Mouse (Mus musculus) gastrocnemius, postnatal 25 days (tissue): ENCODE results near the gene Phf21a. TPM values are rescaled to one million over a fixed set of nuclear protein-coding genes. Genes with fewer than 3 reads are reported as not detected.

Experiments used
- DNase-seq: peaks from one replicate; pipeline ENCODE4 v3.0.0; 2022
- total RNA-seq, 2 experiments: library from RNA; stranded (reverse); gene quantifications; 1 replicate in 1 of 2; 2 replicates in 1 of 2; pipeline ENCODE4 v1.2.3; 2021

Phf21a gene
- total RNA-seq, 2 experiments from 2014 or later: 20.2 to 21.1 TPM

GRCm38 (mm10) chr2:92231706-92232105 lies 138.8 kb downstream of the Phf21a start:
- DNase-seq: no peak

- no peak for DNase-seq
Observed at GRCm38 (mm10) chr2:92234768-92235332, 141.9 kb downstream of the Phf21a start.

GRCm38 (mm10) chr2:92240299-92240698 lies 147.4 kb downstream of the Phf21a start:
- no peak for DNase-seq

- no peak for DNase-seq
Observed at GRCm38 (mm10) chr2:92240816-92241215, 147.9 kb downstream of the Phf21a start.

GRCm38 (mm10) chr2:92241317-92241716 lies 148.4 kb downstream of the Phf21a start:
- DNase-seq: no peak

GRCm38 (mm10) chr2:92246112-92246511 lies 153.2 kb downstream of the Phf21a start:
- DNase-seq: no peak

GRCm38 (mm10) chr2:92247711-92248110 lies 154.8 kb downstream of the Phf21a start:
- no peak for DNase-seq

- DNase-seq: no peak
Observed at GRCm38 (mm10) chr2:92250472-92250871, 157.6 kb downstream of the Phf21a start.

GRCm38 (mm10) chr2:92253777-92254176 lies 160.9 kb downstream of the Phf21a start:
- DNase-seq: no peak

GRCm38 (mm10) chr2:92256141-92256540 lies 163.2 kb downstream of the Phf21a start:
- DNase-seq: no peak

- DNase-seq: no peak
Observed at GRCm38 (mm10) chr2:92257372-92257956, 164.5 kb downstream of the Phf21a start.

GRCm38 (mm10) chr2:92259924-92260323 lies 167.0 kb downstream of the Phf21a start:
- DNase-seq: no peak

- DNase-seq: no peak
Observed at GRCm38 (mm10) chr2:92266100-92266617, 173.2 kb downstream of the Phf21a start.

GRCm38 (mm10) chr2:92269227-92269626 lies 176.3 kb downstream of the Phf21a start:
- DNase-seq: no peak

- no peak for DNase-seq
Observed at GRCm38 (mm10) chr2:92272510-92272909, 179.6 kb downstream of the Phf21a start.

GRCm38 (mm10) chr2:92273101-92273801 lies 180.3 kb downstream of the Phf21a start:
- no peak for DNase-seq

GRCm38 (mm10) chr2:92273802-92274183 lies 180.9 kb downstream of the Phf21a start:
- DNase-seq: no peak

GRCm38 (mm10) chr2:92277787-92278186 lies 184.9 kb downstream of the Phf21a start:
- DNase-seq: no peak

- DNase-seq: no peak
Observed at GRCm38 (mm10) chr2:92278663-92279062, 185.7 kb downstream of the Phf21a start.

GRCm38 (mm10) chr2:92279398-92279797 lies 186.5 kb downstream of the Phf21a start:
- DNase-seq: no peak

- DNase-seq: no peak
Observed at GRCm38 (mm10) chr2:92285597-92285996, 192.7 kb downstream of the Phf21a start.

- DNase-seq: no peak
Observed at GRCm38 (mm10) chr2:92289335-92289734, 196.4 kb downstream of the Phf21a start.

- DNase-seq: no peak
Observed at GRCm38 (mm10) chr2:92291526-92291925, 198.6 kb downstream of the Phf21a start.
